Mouse (Mus musculus) bone marrow, adult 2 months (tissue): ENCODE measurements around the gene Ccdc169. TPM values are rescaled to one million over a fixed set of nuclear protein-coding genes. Genes with fewer than 3 reads are reported as not detected.

ENCODE experiments used
- H3K27ac ChIP-seq: fragments of 200-500 bp; 2 replicates; pipeline ENCODE4 v1.5.1; 2012; ENCODE audit warnings: low read depth, mild to moderate bottlenecking, control low read depth, inconsistent platforms, low read length; ENCODE audit not compliant: control insufficient read depth, poor library complexity, insufficient read depth
- H3K4me1 ChIP-seq: fragments of 200-500 bp; 2 replicates; pipeline ENCODE4 v1.6.1; 2011; ENCODE audit warnings: low read length; ENCODE audit not compliant: control insufficient read depth, insufficient read depth
- H3K4me3 ChIP-seq: fragments of 200-500 bp; replicated peaks from 2 replicates; pipeline ENCODE3; 2011; ENCODE audit warnings: mild to moderate bottlenecking, low read depth, low read length, control low read depth; ENCODE audit not compliant: control insufficient read depth
- CTCF ChIP-seq: fragments of 200-500 bp; IDR thresholded peaks from 2 replicates; pipeline ENCODE4 v1.5.1; 2011; ENCODE audit warnings: low read length, control low read depth; ENCODE audit not compliant: control insufficient read depth, insufficient read depth
- POLR2A ChIP-seq: fragments of 200-500 bp; IDR thresholded peaks from 2 replicates; pipeline ENCODE4 v1.6.1; 2011; ENCODE audit warnings: low read depth, mild to moderate bottlenecking, control low read depth, low read length, borderline replicate concordance; ENCODE audit not compliant: control insufficient read depth
- WGBS: fragments of 180-500 bp; shearing (Covaris S2); methylation state at CpG from one replicate; pipeline ENCODE4 v1.1.7; 2018; 5-methylcytosine and 5-hydroxymethylcytosine counted together
- polyA plus RNA-seq: library from polyadenylated mRNA; stranded (reverse); fragments of >200 nt; gene quantifications from 2 replicates; pipeline ENCODE4 v1.2.4, GENCODE M21; 2011; ENCODE audit warnings: low replicate concordance; ENCODE audit not compliant: missing spikeins, insufficient read depth, insufficient read length

The Ccdc169 gene
- polyA plus RNA-seq, 1 experiment = not detected

DNA sequence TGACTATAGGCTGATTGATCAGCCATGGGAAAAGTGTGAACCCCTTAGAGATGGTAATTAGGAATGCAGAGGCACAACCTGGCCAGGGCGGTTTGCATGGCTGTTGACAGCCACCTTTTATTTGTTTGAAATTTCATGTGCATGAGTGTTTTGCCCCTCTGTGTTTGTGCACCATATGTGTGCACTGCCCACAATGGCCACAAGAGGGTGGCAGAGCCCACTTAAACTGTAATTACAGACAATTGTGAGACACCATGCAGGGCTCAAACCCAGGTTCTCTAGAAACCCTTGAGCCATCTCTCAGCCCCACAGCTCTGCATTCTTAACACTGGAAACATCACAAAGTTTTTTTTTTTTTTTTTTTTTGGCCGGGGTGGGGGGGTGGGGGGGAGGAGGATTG is 85.4 kb downstream of the Ccdc169 start:
- Histone ChIP-seq H3K4me3 (no peak overlapping the region), H3K4me1 (no peaks in the 10 kb centered on the region), H3K27ac (no peak overlapping the region)
- 73% methylated on average over 2 of the region's 2 CpGs for whole genome bisulfite sequencing
- TF ChIP-seq CTCF (no peak), POLR2A (no peak)

Other genes starting within 250 kb of the Ccdc169 start
- gene Sertm1, start 221.5 kb upstream of the Ccdc169 start, polyA plus RNA-seq = not detected in 2 replicates
- not detected in 2 replicates for gene Ccna1, start 81.8 kb upstream of the Ccdc169 start, polyA plus RNA-seq
- gene Spg20, start 25.2 kb upstream of the Ccdc169 start, polyA plus RNA-seq = 6.3 and 6.6 TPM in 2 replicates
- not detected in 2 replicates for gene Sohlh2, start 44.7 kb downstream of the Ccdc169 start, polyA plus RNA-seq
- gene Dclk1, start 105.0 kb downstream of the Ccdc169 start, polyA plus RNA-seq = 1.5 and 4.4 TPM in 2 replicates